Mouse (Mus musculus) brain, adult 2 months (tissue): ENCODE measurements around the gene Mesd.

Experiments
- DNase-seq: peaks from one replicate; pipeline ENCODE4 v3.0.0; 2011; ENCODE audit warnings: low read depth, low spot score

The Mesd gene

GRCm38 (mm10) chr7:83913405-83913932, 29.2 kb downstream of the Mesd start:
- no peak for DNase-seq

GRCm38 (mm10) chr7:83913995-83914394, 29.7 kb downstream of the Mesd start:
- no peak for DNase-seq

- peak; percentile 90 for DNase-seq
These were observed 30.3 kb downstream of the Mesd start for GRCm38 (mm10) chr7:83914566-83914965.

GRCm38 (mm10) chr7:83920241-83920640, 36.0 kb downstream of the Mesd start:
- no peak for DNase-seq

GRCm38 (mm10) chr7:83921637-83922036, 37.4 kb downstream of the Mesd start:
- peak; percentile 38 for DNase-seq

- DNase-seq: no peak
These were observed 54.9 kb downstream of the Mesd start for GRCm38 (mm10) chr7:83939017-83939721.

GRCm38 (mm10) chr7:83940136-83940535, 55.9 kb downstream of the Mesd start:
- no peak for DNase-seq

- peak; percentile 93 for DNase-seq
These were observed 57.4 kb downstream of the Mesd start for GRCm38 (mm10) chr7:83941701-83942101.

GRCm38 (mm10) chr7:83948743-83949142, 64.5 kb downstream of the Mesd start:
- no peak for DNase-seq

- no peak for DNase-seq
These were observed 65.4 kb downstream of the Mesd start for GRCm38 (mm10) chr7:83949662-83950061.
